Mouse (Mus musculus) 3T3-L1 (cell line): ENCODE results near the gene Trim41.
"Not testable (repeated sequence)": the region's sequence is repeated elsewhere in the genome, so short reads cannot be mapped to it uniquely, and the experiment has no call there.

Source experiments
- DNase-seq: peaks from one replicate; pipeline ENCODE4 v3.0.0-alpha.2; 2015; ENCODE audit warnings: low read depth, low spot score

Trim41 gene

GRCm38 (mm10) chr11:48791894-48792293 is 25.3 kb downstream of the Trim41 start:
- not testable (repeated sequence) for DNase-seq

- no peak for DNase-seq
Measured at GRCm38 (mm10) chr11:48790946-48791345, 26.2 kb downstream of the Trim41 start.

GRCm38 (mm10) chr11:48789973-48790823 is 27.0 kb downstream of the Trim41 start:
- DNase-seq = peak; percentile 90

GRCm38 (mm10) chr11:48789215-48789614 is 27.9 kb downstream of the Trim41 start:
- DNase-seq = no peak

GRCm38 (mm10) chr11:48788311-48789089 is 28.7 kb downstream of the Trim41 start:
- peak; percentile 89 for DNase-seq

- no peak for DNase-seq
Measured at GRCm38 (mm10) chr11:48787455-48788211, 29.5 kb downstream of the Trim41 start.

- no peak for DNase-seq
Measured at GRCm38 (mm10) chr11:48782243-48782642, 34.9 kb downstream of the Trim41 start.

- DNase-seq = peak; percentile 38
Measured at GRCm38 (mm10) chr11:48779450-48779849, 37.7 kb downstream of the Trim41 start.

GRCm38 (mm10) chr11:48777303-48777702 is 39.9 kb downstream of the Trim41 start:
- DNase-seq = no peak

GRCm38 (mm10) chr11:48776664-48777063 is 40.5 kb downstream of the Trim41 start:
- DNase-seq = no peak

GRCm38 (mm10) chr11:48775483-48775882 is 41.7 kb downstream of the Trim41 start:
- peak; percentile 79 for DNase-seq

GRCm38 (mm10) chr11:48774443-48775298 is 42.5 kb downstream of the Trim41 start:
- DNase-seq = peak; percentile 66

GRCm38 (mm10) chr11:48771691-48772090 is 45.5 kb downstream of the Trim41 start:
- peak; percentile 70 for DNase-seq

- DNase-seq = no peak
Measured at GRCm38 (mm10) chr11:48767195-48767876, 49.8 kb downstream of the Trim41 start.

- no peak for DNase-seq
Measured at GRCm38 (mm10) chr11:48764119-48764518, 53.0 kb downstream of the Trim41 start.

- no peak for DNase-seq
Measured at GRCm38 (mm10) chr11:48759021-48759420, 58.1 kb downstream of the Trim41 start.
